Mouse (Mus musculus) intestine, embryonic 14.5 days (tissue): ENCODE results near the gene Zdhhc23. TPM values are rescaled to one million over a fixed set of nuclear protein-coding genes. Genes with fewer than 3 reads are reported as not detected.

Source experiments
- ATAC-seq: fragments of 200-750 bp; cut with Nextera tagmentation; replicated peaks from 2 replicates; pipeline ENCODE4 v1.8.0; 2017; ENCODE audit warnings: low read depth, moderate number of reproducible peaks, moderate TSS enrichment, moderate library complexity; ENCODE audit not compliant: low FRiP score, low TSS enrichment
- DNase-seq: peaks from one replicate; pipeline ENCODE4 v3.0.0-alpha.2; 2018; ENCODE audit warnings: low spot score
- H3K27ac ChIP-seq: fragments of 300-500 bp; sonication (generic); 2 replicates; pipeline ENCODE4 v1.5.1; 2014; ENCODE audit warnings: low read depth, mild to moderate bottlenecking, control low read depth
- H3K27me3 ChIP-seq: fragments of 300-500 bp; sonication (generic); replicated peaks from 2 replicates; pipeline ENCODE4 v1.6.1; 2014; ENCODE audit warnings: low read length, control low read depth; ENCODE audit not compliant: control insufficient read depth, insufficient read depth
- H3K36me3 ChIP-seq: fragments of 300-500 bp; sonication (generic); 2 replicates; pipeline ENCODE4 v1.6.1; 2014; ENCODE audit warnings: low read length, control low read depth; ENCODE audit not compliant: control insufficient read depth, insufficient read depth
- H3K4me1 ChIP-seq: fragments of 300-500 bp; sonication (generic); replicated peaks from 2 replicates; pipeline ENCODE4 v1.6.1; 2014; ENCODE audit warnings: low read length, control low read depth, mixed read lengths; ENCODE audit not compliant: control insufficient read depth, insufficient read depth
- H3K4me2 ChIP-seq: fragments of 300-500 bp; sonication (generic); 2 replicates; pipeline ENCODE4 v1.6.1; 2014; ENCODE audit warnings: low read length
- H3K4me3 ChIP-seq: fragments of 300-500 bp; sonication (generic); 2 replicates; pipeline ENCODE4 v1.5.1; 2014; ENCODE audit warnings: low read depth, low read length, control low read depth, mixed read lengths
- H3K9ac ChIP-seq: fragments of 300-500 bp; sonication (generic); 2 replicates; pipeline ENCODE4 v1.6.1; 2014; ENCODE audit warnings: mild to moderate bottlenecking, low read length
- H3K9me3 ChIP-seq: fragments of 300-500 bp; sonication (generic); 2 replicates; pipeline ENCODE4 v1.6.1; 2016; ENCODE audit warnings: low read length, control low read depth; ENCODE audit not compliant: control insufficient read depth
- WGBS: fragments of 180-500 bp; shearing (Covaris S2); extraction: QIAGEN DNeasy Blood & Tissue Kit; methylation state at CpG from one replicate; pipeline ENCODE4 v1.1.7; 2014; 5-methylcytosine and 5-hydroxymethylcytosine counted together
- polyA plus RNA-seq: library from polyadenylated mRNA; unstranded; fragments of >200 nt; fragmentation: Nextera tagmentation; extraction: Ambion mirVana; gene quantifications from 2 replicates; pipeline ENCODE4 v1.2.1, GENCODE M21; 2014

Zdhhc23 gene
- polyA plus RNA-seq, 1 experiment from 2014 or later = 2.7 TPM

DNA sequence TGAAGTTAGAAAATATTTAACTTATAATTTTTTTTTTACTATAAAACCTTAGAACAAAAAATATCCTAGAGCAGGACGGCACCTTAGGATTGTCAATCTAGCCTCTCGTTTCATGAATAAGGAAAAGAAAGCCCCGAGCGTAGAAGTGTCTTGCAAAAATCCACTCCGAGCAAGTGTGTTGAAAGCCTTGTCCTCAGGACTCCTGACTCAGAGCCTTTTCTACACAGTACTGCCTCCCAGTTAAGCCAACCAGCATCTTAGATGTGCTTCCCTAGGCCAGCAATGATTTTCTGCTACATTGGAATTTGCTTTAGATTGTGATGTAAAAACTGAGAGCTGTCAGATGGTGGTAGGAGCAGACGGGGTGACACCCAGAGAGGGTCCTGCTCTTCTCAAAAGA lies 46.5 kb downstream of the Zdhhc23 start:
- no peak overlapping the region for H3K4me2 ChIP-seq
- H3K9me3 ChIP-seq = no peaks in the 10 kb centered on the region
- H3K36me3 ChIP-seq = no peaks in the 10 kb centered on the region
- H3K4me3 ChIP-seq = no peak overlapping the region
- H3K9ac ChIP-seq = no peak overlapping the region
- no peaks in the 10 kb centered on the region for H3K4me1 ChIP-seq
- no peaks in the 10 kb centered on the region for H3K27me3 ChIP-seq
- no peak for ATAC-seq
- H3K27ac ChIP-seq = no peak overlapping the region
- DNase-seq = no peak
- 87% methylated on average over 6 of the region's 6 CpGs for WGBS

DNA sequence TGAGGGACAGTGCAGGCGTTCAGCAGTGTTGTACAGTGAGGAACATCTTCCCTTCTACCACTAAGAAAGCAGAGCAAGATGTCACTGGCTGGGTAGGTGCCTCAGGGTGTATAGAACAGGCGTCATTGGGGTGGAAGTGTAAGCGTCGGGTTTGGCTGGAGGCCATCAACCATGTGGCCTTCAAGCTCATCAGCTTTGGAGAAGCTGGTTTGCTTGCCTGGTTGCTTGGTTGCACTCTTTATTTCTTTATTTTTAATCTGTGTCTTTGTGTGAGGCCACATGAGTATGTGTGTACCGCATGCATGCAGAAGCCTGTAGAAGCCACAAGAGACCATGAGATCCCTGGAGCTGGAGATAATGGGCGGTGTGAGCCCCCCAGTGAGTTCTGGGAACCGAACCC lies 47.3 kb downstream of the Zdhhc23 start:
- Histone ChIP-seq H3K27ac (no peak overlapping the region), H3K4me1 (no peaks in the 10 kb centered on the region), H3K9me3 (no peaks in the 10 kb centered on the region), H3K27me3 (no peaks in the 10 kb centered on the region), H3K4me2 (no peak overlapping the region), H3K36me3 (no peaks in the 10 kb centered on the region), H3K4me3 (no peak overlapping the region), H3K9ac (no peak overlapping the region)
- DNase-seq (no peak), ATAC-seq (no peak)
- 84% methylated on average over 7 of the region's 7 CpGs for WGBS

DNA sequence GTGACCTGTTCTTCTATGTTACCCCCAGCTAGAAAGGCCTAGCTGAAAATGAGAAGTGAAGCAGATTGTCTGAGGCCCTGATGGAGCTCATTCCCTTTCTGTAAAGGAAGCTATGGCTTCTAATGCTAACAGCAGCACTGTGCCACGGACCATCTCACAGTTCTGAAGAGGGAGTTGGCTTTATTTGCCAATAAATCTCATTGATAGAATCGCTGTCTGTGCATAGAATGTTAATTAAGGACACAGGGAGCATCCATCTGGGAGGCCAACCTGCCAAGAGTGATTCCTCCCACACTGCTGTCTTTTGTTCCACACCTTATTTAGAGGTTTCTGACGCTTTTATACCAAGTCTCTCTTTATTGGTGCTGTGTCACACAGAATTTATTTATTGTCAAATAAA lies 48.1 kb downstream of the Zdhhc23 start:
- Histone ChIP-seq H3K27me3 (no peaks in the 10 kb centered on the region), H3K4me3 (no peak overlapping the region), H3K27ac (no peak overlapping the region), H3K4me1 (no peaks in the 10 kb centered on the region), H3K36me3 (no peaks in the 10 kb centered on the region), H3K4me2 (no peak overlapping the region), H3K9me3 (no peaks in the 10 kb centered on the region), H3K9ac (no peak overlapping the region)
- ATAC-seq (no peak), DNase-seq (no peak)
- 69% methylated on average over 3 of the region's 3 CpGs for WGBS

DNA sequence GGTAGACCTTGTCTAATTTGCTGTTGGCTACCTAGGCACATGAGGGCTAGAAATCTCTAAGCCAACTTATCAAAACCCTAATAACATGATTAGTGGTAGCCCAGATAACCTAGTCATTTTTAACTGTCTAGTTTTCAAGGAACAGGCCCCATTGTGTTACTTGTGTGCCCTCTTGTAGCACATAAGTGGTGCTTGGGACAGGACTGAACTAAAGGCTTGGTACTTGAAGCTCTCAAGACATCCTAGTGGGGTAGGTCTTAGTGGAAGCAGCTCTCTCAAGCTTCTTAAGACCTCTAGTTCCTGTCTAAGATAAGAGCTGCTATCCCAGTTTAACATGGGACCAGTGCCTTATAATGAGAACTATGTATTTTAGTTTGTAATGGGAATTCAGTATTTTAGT lies 49.0 kb downstream of the Zdhhc23 start:
- Histone ChIP-seq H3K4me2 (no peak overlapping the region), H3K4me3 (no peak overlapping the region), H3K27me3 (no peaks in the 10 kb centered on the region), H3K9me3 (no peaks in the 10 kb centered on the region), H3K4me1 (no peaks in the 10 kb centered on the region), H3K27ac (no peak overlapping the region), H3K36me3 (no peaks in the 10 kb centered on the region), H3K9ac (no peak overlapping the region)
- ATAC-seq = no peak
- no peak for DNase-seq

DNA sequence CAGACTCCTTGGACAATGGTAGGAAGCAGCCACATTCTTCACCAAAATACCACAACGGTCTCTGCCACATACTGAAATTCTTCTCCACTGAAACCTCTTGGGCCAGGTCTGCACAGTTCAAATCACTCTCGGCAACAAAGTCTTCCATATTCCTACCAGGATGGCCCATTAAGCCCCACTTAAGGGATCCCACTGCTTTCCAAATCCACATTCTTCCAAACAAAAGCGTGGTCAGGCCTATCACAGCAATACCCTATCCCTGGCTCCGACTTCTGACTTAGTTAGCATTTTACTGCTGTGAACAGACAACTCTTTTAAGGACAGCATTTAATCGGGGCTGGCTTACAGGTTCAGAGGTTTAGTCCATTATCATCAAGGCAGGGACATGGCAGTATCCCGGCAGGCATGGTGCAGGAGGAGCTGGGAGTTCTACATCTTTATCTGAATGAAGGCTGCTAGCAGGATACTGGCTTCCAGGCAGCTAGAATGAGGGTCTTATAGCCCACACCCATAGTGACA lies 53.2 kb downstream of the Zdhhc23 start, which contains the start of gene Qtrt2:
Qtrt2 (minus strand) TSS at position 469 of the 519 bp plus-strand sequence.
- no peak within 1 kb of the TSS for H3K4me3 ChIP-seq
- no peaks in the 10 kb centered on the region for H3K27me3 ChIP-seq
- no peaks in the 10 kb centered on the region for H3K4me1 ChIP-seq
- no peaks in the 10 kb centered on the region for H3K9me3 ChIP-seq
- ATAC-seq (no peak), DNase-seq (no peak)
- no peak within 1 kb of the TSS for H3K27ac ChIP-seq
- no peak within 1 kb of the TSS for H3K9ac ChIP-seq
- H3K4me2 ChIP-seq = no peak within 1 kb of the TSS
- H3K36me3 ChIP-seq = no peaks in the 10 kb centered on the region
- 68% methylated on average over 6 of the region's 6 CpGs for WGBS

DNA sequence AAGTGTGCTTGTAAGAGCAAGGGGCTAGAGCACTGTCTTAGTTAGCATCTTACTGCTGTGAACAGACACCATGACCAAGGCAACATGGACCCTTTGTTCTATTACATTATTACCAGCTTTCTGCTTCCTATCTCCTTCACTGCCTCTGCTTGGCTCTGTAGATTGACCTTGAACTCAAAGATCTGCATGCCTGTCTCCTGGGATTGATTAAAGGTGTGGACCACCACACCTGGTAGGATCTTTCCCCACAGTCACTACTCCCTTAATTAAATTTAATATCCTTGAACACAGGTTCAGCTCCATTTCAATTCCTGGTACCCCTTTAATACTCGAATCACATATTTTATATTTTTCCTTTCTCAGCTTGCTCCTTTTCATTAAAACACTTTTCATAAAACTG lies 53.7 kb downstream of the Zdhhc23 start:
- H3K4me2 ChIP-seq = no peak overlapping the region
- no peak for ATAC-seq
- no peak overlapping the region for H3K27ac ChIP-seq
- no peaks in the 10 kb centered on the region for H3K9me3 ChIP-seq
- H3K4me3 ChIP-seq = no peak overlapping the region
- 85% methylated on average over 1 of the region's 1 CpGs for WGBS
- no peaks in the 10 kb centered on the region for H3K36me3 ChIP-seq
- H3K9ac ChIP-seq = no peak overlapping the region
- no peaks in the 10 kb centered on the region for H3K27me3 ChIP-seq
- DNase-seq = no peak
- no peaks in the 10 kb centered on the region for H3K4me1 ChIP-seq

DNA sequence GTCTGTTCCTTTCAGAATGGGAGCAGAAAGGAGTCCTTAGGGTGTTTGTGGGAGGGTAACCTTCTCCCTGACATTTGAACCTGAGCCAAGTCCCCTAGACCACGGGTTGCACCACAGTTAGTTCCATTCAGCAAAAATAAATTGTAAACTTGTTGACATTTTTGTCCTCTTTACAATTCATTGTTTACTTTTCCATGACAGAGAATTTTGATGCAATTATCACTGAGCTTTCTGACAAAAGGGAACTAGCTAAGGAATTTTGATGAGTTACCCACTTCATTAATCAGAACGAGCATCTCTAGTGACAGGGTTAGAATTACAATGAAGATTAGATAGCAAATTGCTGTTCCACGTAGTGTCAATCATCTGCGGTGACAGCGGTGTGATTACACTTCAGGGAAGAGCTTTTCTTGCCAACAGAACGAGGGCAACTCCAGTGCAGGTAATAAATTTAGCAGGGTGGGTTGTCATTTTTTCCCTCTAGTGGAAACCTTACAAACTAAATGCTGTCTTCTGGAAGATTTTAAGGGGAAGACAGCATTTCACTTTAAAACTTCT lies 54.5 kb downstream of the Zdhhc23 start:
- no peaks in the 10 kb centered on the region for H3K4me1 ChIP-seq
- no peaks in the 10 kb centered on the region for H3K36me3 ChIP-seq
- H3K4me2 ChIP-seq = no peak overlapping the region
- H3K9ac ChIP-seq = no peak overlapping the region
- ATAC-seq (no peak), DNase-seq (no peak)
- no peaks in the 10 kb centered on the region for H3K27me3 ChIP-seq
- WGBS = 39% methylated on average over 6 of the region's 6 CpGs
- H3K4me3 ChIP-seq = no peak overlapping the region
- H3K27ac ChIP-seq = no peak overlapping the region
- H3K9me3 ChIP-seq = no peaks in the 10 kb centered on the region

DNA sequence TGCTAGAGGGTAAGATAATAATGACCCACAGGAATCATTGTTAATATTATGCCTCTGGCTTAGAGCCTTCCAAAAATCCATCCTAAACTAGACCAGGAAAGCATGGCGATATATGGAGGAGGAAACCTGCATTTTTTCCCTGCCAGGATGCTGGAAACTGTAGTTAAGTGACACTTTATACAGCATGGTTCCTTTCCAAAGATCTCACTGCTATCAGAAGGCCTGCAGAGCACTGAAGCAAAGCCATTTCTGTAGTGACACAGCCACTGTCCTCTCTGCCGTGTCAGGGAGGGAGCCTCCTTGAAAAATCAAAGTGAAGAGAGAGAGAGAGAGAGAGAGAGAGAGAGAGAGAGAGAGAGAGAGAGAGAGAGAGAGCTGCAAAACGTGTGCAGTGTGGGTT lies 57.0 kb downstream of the Zdhhc23 start:
- Histone ChIP-seq H3K36me3 (no peaks in the 10 kb centered on the region), H3K9me3 (no peaks in the 10 kb centered on the region), H3K27me3 (no peaks in the 10 kb centered on the region), H3K27ac (no peak overlapping the region), H3K4me3 (no peak overlapping the region), H3K4me1 (no peaks in the 10 kb centered on the region), H3K4me2 (no peak overlapping the region), H3K9ac (no peak overlapping the region)
- no peak for ATAC-seq
- no peak for DNase-seq
- 71% methylated on average over 3 of the region's 3 CpGs for WGBS

DNA sequence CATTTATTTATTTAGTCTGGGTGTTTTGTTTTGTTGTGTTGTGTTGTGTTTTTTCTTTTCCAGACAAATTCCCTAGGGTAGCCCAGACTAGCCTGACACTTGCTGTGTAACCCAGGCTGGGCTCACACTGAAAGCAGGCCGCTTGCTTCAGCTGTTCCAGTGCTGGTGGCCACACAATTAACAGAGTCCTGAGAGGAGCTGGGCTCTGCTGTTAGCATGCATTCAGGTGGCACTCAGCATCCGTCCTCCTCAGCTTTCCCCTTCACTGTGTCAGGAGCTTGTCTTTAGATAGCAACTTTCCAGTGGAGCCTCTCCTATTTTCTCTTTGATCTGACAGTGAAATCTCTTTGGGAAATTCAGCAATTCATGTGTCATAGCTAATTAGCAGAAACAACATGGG lies 57.6 kb downstream of the Zdhhc23 start:
- ATAC-seq = no peak
- H3K27me3 ChIP-seq = no peaks in the 10 kb centered on the region
- no peaks in the 10 kb centered on the region for H3K9me3 ChIP-seq
- H3K36me3 ChIP-seq = no peaks in the 10 kb centered on the region
- WGBS = 65% methylated on average over 2 of the region's 2 CpGs
- H3K4me3 ChIP-seq = no peak overlapping the region
- H3K27ac ChIP-seq = no peak overlapping the region
- no peak for DNase-seq
- H3K4me1 ChIP-seq = no peaks in the 10 kb centered on the region
- no peak overlapping the region for H3K9ac ChIP-seq
- no peak overlapping the region for H3K4me2 ChIP-seq
